Mouse (Mus musculus): ENCODE data around the gene Rtkn2.

DNA sequence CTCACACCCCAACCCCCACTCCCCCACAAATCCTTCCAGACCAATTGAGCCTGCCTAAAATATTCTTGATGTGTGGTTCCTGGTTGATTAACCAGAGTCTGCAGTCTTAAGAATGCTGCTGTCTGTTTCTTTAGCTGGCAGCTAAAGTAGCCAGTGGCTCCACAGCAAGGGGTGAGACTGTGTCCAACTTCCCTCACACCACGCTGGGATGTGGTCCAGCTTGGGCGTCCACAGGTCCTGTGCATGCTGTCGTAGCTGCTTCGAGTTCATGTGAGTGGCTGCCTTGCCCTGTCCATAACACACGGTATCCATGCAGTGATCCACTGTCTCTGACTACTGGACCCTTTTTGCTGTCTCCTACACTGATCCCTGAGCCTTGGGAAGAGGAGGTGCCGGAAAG, 27.7 kb downstream of the Rtkn2 start:
- no peak for TF ChIP-seq CTCF (IDR thresholded peaks at IDR 0.05; ENCODE audit: control insufficient read depth, insufficient read depth, insufficient read length)
- no peak for TF ChIP-seq MYOD1 (IDR thresholded peaks at IDR 0.05; ENCODE audit: control insufficient read depth, insufficient read length, low read depth)
- TF ChIP-seq USF1 (IDR thresholded peaks at IDR 0.05; ENCODE audit: low read depth): no peak
- no peak for TF ChIP-seq MAX (IDR thresholded peaks at IDR 0.05)

Measured in C2C12 (cell line).